Mouse (Mus musculus): Measurements from ENCODE around the gene Sars.

Sars gene

DNA sequence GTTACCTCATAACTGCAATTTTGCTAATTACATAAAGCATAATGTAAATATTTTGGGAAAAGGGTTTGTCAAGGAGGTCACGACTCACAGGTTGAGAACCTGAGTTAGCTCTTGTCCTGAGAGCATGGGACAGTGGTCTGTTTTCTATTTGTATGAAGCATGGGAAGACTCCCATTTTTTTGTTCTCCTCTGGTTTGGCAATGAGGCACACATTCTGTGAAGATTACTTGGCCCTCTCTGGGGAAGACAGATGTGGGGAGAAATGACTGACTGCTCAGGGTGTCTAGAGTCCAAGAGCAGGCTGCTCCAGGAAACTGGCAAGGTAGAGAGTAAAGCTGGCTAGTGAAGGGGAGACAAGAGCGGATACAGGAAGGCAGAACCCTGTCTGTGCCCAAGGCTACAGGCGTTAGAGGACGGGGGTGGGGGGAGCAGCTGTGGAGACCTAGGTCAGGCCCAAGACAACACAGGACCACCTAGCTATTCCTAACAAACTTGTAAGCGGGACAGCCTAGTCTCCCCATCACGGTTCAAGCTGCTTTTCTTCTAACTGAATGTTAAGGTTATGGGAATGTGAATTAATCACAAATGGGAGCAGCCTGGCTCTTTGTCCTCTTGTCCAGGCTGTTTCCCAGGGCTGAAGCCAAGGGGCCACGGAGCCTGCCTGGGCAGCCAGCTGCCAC, 19.9 kb downstream of the Sars start:
- no peak for DNase-seq

GRCm38 (mm10) chr3:108423844-108424801, 20.9 kb downstream of the Sars start:
- peak; percentile 50 to 62 for DNase-seq

DNA sequence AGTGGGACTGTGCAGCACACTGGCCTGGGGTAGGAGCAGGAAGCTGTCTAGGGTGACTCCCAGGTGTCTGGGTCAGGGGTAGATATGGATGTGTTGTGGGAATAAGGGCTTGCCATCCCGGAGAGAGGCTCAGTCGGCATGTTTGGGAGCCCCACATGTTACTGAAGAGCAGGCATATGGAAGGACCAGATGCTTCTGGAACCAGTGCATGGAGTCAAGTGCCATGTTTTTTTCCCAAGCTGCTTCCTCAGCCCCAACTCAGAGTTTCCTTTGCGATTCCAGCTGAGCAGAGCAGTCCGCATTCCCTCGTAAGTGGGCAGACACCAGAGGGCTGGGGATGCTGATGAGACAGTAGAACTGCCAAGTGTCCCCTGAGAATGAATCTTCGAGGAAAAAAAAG, 22.0 kb downstream of the Sars start:
- DNase-seq: no peak

DNA sequence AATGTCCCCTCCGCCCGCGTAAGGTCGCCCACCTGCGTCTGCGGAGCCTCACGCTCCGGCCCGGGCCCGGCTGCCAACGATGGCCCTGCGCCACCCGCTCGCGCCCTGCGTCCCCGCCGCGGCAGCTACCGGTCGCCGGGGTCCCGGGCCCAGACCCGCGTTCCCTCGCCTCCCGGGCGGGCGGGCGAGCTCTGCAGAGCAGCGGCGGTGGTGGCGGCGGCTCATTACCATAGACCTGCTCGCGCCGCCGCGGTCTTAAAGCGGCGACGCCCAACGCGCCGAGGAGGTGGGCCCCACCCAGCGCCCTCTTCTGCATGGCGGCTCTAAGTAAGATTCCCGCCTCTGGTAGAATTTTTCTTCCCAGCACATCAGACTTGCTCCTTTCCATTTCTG, 29.2 kb downstream of the Sars start:
- DNase-seq: peak; percentile 81 to 85

- DNase-seq: peak; percentile 47 to 62
Measured at GRCm38 (mm10) chr3:108414857-108415830, 29.9 kb downstream of the Sars start, which contains the start of gene Celsr2. TSS of gene Celsr2 (minus strand) at chr3:108415552.

DNA sequence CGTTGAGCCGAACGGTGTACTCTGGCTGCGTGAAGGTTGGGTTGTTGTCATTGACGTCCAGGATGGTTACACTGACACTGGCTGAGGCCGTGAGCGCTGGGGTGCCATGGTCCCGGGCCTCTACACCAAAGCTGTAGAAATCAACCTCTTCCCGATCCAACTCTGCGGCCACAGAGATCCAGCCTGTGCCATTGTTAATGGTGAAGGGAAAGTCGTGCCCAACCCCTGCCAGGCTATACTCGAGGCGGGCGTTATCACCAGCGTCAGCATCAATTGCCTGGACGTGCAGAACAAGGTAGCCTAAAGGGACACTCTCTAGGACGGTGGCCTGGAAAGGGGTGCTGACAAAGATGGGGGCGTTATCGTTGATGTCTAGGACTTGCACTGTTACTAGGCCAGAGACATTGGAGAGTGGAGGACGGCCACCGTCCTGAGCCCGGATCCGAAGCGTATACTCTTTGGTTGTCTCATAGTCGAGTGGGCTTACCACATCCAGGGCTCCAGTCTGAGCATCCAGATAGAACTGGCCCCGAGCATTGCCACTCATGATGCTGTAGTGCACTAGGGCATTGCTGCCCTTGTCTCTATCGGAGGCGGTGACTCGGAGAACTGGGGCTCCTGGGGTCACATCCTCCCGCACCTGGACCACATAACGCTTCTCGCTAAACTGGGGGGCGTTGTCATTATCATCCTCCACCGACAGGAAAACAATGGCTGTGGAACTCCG, 31.2 kb downstream of the Sars start:
- no peak for DNase-seq

- peak in 1 of 2 experiments; percentile 6 for DNase-seq
Measured at GRCm38 (mm10) chr3:108411754-108412121, 33.3 kb downstream of the Sars start.

GRCm38 (mm10) chr3:108411026-108411753, 33.8 kb downstream of the Sars start:
- DNase-seq: no peak

GRCm38 (mm10) chr3:108410359-108410714, 34.7 kb downstream of the Sars start:
- peak in 1 of 2 experiments; percentile 3 for DNase-seq

- no peak for DNase-seq
Measured at GRCm38 (mm10) chr3:108409656-108410358, 35.2 kb downstream of the Sars start.

DNA sequence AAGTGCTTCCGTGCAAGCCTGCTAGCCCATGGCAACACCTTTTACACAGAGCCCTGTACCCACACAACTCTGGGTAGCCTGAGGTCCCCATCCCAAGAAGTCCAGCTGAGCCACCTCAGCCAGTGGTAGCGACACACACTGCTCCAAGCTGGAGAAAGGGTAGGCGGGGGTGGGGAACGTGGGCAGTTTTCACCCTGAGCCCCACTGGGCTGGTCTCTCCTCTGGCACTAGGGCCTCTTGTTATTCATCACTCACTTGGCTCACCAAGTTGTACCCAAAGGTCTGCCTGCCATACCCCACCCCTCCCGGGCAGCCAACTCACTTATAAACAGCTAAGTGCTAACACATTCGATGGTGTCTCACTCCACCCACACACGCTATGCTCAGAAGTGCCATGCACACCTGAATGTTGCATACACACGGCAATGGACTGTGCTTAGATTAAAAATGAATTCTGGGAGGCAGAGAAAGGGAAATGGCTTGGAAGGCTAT, 36.4 kb downstream of the Sars start:
- no peak for DNase-seq

DNA sequence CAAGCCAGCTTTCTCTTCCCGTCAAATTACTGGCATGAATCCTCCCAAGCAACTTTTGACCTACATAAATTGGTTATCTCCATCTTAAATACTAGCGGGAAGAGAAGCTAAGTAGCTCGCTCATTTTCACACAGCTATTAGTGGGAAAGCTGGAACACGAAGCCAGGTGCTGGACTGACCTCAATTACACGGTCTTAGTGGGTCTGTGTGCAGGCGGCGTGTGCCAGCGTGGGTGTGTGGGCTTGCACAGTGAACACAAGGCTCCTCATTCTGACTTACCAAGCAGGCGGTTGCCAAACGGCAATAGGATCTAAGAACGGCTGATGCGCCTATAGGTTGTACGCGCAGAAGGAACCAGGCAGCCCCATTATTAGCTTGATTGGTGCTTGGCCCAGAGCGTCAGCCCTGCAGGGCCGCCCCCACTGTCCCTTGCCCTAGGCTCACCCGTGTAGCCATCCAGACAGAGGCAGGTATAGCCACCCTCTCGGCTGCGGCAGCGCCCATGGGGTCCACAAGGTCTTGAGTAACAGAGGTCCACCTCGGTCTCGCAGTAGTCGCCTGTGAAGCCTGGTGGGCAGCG, 38.6 kb downstream of the Sars start:
- peak in 1 of 2 experiments; percentile 4 for DNase-seq

DNA sequence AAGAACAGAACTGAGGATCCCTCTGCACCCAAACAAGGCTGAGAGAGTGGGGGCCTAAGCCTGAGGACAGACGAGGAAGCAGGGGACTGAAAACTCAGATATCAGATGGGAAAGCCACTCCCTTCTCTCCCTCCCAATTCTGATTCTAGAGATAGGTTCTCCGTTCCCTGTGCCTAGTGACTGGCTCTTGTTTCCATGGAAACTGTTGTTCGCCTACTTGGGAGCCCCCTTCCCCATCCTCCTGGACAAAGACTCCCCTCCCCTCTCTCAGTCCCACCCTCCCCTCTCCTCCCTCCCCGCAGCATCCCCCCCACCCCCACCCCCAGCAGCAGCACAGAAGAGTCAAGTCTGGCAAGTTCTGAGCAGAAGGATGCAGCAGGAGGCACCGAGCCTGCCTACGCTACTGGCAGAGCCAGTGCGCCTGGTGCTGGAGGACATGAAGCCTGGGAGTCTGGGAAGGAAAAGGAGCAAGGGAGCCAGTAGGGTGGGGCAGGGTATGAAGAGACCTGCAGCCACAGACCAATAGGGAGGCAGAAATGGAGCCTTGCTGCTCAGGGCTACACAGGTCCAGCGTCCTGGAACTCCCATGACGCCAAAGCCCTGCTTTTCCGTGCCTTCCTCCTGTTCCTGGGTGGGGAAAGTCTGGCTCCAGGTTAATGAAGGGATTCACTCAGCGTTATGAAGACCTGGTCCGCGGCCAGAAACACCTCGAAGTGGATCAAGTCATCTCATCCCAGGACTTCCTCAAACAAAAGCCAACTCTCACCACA, 39.3 kb downstream of the Sars start:
- DNase-seq: no peak

DNA sequence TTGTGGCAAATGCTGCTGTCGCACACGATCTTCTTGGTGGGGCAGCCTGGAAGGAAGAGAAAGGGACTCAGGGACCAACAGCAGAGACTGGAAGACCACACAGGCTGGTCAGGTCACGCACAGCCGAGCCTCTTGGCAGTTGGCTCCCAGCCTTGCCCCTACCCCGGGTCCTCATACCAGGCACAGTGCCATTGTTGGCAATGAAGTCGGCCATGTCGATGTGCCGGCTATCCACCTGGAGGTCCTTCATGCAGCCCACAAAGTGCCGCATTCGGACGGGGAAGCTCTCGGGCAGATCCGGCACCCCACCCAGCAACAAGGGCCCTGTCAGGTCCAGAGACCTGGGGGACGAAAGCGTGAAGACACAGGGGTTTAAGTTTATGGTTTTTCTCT, 42.5 kb downstream of the Sars start:
- DNase-seq: peak in 1 of 2 experiments; percentile 15

DNA sequence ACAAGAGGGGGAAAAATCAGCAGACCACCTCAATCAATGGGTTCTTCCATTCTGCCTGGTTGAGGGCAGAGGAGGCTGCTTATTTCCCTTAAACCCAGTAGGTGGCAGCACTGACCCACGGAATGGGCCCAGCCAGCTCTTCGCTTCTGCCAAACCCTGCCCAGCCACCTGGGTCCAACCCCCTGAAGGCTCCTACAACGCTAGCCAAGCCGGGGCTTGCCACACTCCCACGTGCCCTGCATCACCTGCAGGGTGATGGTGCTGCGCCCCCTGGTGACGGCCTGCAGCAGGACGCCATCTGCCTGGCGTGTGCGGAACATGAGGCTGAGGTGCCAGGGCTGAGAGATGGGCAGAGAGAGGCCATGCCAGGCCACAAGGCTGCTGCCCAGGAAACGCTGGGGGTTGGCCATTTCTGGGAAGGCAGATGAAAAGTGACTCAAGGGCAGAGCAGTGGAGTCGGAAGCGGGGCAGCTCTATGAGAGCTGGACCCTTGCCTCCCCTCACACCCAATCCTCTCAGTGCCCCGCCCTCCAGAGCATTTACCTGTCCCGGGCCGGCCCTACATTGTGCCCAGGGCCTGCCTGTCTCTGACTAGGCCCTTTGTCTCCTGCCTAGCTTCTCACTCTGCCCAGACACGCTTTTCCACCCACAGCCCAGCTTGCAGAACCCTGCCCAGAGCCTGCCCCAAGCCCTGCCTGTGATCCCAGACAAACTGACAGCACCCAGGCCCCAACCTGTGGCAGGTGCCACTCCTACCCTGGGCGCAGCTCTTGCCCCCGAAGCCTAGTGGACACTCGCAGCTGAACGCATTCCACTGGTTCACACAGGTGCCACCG, 43.1 kb downstream of the Sars start:
- DNase-seq: peak; percentile 92 to 95

DNA sequence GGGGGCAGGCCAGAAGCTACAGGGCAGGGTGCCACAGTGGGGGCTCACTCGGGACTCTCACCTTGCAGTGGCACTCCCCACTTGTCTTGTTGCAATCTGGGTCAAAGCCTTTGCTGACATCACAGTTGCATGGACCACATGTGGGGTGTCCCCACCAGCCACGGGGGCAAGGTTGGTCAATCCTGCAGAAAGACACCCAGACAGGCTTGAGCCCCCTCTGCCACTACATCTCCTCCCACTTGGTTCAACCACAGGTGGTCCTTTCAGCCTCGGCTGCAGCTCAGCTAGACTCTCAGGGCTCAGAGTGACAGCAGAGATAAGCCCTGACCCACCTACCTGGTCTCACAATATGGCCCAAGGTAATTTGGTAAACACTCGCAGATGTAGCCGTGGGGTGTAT, 44.6 kb downstream of the Sars start:
- peak in 1 of 2 experiments; percentile 6 for DNase-seq

DNA sequence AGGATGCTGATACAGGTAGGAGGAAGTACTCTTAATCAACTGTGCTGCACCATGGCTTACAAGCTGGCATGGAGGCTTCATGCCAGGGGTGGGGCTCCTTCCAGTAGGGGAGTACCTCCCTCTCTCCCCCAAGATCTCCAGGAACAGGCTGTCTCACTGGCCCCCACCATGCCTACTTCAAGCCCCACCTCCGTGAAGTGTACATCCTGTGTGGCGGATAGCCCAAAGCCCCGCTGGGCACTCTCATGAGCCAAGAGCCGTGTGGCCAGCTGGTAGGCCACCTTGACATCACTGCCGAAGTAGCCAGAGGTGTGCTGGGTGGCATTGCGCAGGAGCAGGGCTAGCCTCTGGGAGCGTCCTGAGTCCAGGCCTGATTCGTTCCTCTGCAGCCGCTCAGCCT, 46.7 kb downstream of the Sars start:
- peak in 1 of 2 experiments; percentile 6 for DNase-seq

- no peak for DNase-seq
Measured at GRCm38 (mm10) chr3:108392793-108393192, 52.2 kb downstream of the Sars start.

All from thymus, postnatal 36 days (tissue).